In genomic region chr6:52315441-52316412, GRCm38 (mm10) we compare ENCODE assay signal across 12 mouse cellular contexts. TPM values are rescaled to one million over a fixed set of nuclear protein-coding genes. Genes with fewer than 3 reads are reported as not detected.
DNase-seq lines count a peak whose midpoint lies in the region; ATAC-seq and TF ChIP-seq lines count a peak whose summit lies in the region.
"Had no signal": no experiment of that assay in that cellular context is flagged by ENCODE, and none has a peak within 500 bp of the region (broad histone marks: within the 10 kb centered on the region; RNA-seq: fewer than 3 reads in every experiment).

No protein-coding gene starts in this region.

- no peak for ATAC-seq in heart, embryonic 13.5 days (ENCODE audit: extremely low read depth, insufficient number of reproducible peaks, low FRiP score, low TSS enrichment)
- ATAC-seq in embryonic facial prominence, embryonic 14.5 days (ENCODE audit: low read depth), result no peak
- ATAC-seq in limb, embryonic 14.5 days (ENCODE audit: low FRiP score, low read depth), result no peak

- no peak overlapping the region for H3K9ac ChIP-seq in heart, embryonic 13.5 days
- no peak overlapping the region for H3K9ac ChIP-seq in embryonic facial prominence, embryonic 14.5 days (ENCODE audit: low read depth, low read length)
- H3K9ac ChIP-seq in limb, embryonic 14.5 days (ENCODE audit: low read depth, low read length, severe bottlenecking), result no peak overlapping the region

- H3K27ac ChIP-seq in heart, embryonic 13.5 days (replicated peaks), result no peak overlapping the region
- H3K27ac ChIP-seq in embryonic facial prominence, embryonic 14.5 days (replicated peaks; ENCODE audit: low read depth, low read length), result no peak overlapping the region
- H3K27ac ChIP-seq in limb, embryonic 14.5 days (replicated peaks; ENCODE audit: low read depth, low read length), result no peak overlapping the region
- H3K27ac ChIP-seq: macrophage had no signal

- 13% methylated on average over 27 of the region's 27 CpGs for WGBS in heart, embryonic 13.5 days
- WGBS in embryonic facial prominence, embryonic 14.5 days, result 4% methylated on average over 27 of the region's 27 CpGs
- 19% methylated on average over 27 of the region's 27 CpGs for WGBS in limb, embryonic 14.5 days

- H3K4me1 ChIP-seq in heart, embryonic 13.5 days, result peaks cover 22% of the 10 kb centered on the region
- H3K4me1 ChIP-seq in embryonic facial prominence, embryonic 14.5 days (ENCODE audit: control insufficient read depth, insufficient read depth, low read length), result peaks cover 14% of the 10 kb centered on the region; the same call in 1 of the 2 replicates
- H3K4me1 ChIP-seq in limb, embryonic 14.5 days (ENCODE audit: control insufficient read depth, insufficient read depth, low read length), result peaks cover 18% of the 10 kb centered on the region

- peaks cover 100% of the 10 kb centered on the region for H3K27me3 ChIP-seq in heart, embryonic 13.5 days (replicated peaks)
- peaks cover 96% of the 10 kb centered on the region for H3K27me3 ChIP-seq in embryonic facial prominence, embryonic 14.5 days (replicated peaks; ENCODE audit: control insufficient read depth, insufficient read depth, low read length)
- H3K27me3 ChIP-seq in limb, embryonic 14.5 days (ENCODE audit: control insufficient read depth, insufficient read depth, low read length), result peaks cover 96% of the 10 kb centered on the region

- no peak for DNase-seq in heart, postnatal 36 days
- peak; percentile 50 for DNase-seq in R1 (ENCODE audit: low read depth, low spot score)
- no peak for DNase-seq in embryonic facial prominence, embryonic 14.5 days (ENCODE audit: low spot score)
- DNase-seq in limb, embryonic 14.5 days (ENCODE audit: low spot score), result no peak
- DNase-seq in left cerebral cortex, postnatal 36 days (ENCODE audit: low spot score in 2 of 2), result no peak
- no peak for DNase-seq in urinary bladder, postnatal 25 days (ENCODE audit: low spot score)
- DNase-seq in thymus, postnatal 0 days (ENCODE audit: low spot score), result no peak
- DNase-seq: adrenal gland, adult 8-10 months; gastrocnemius, postnatal 14 days; right cerebral cortex, postnatal 4 days had no signal

- peak overlapping the region; percentile 73 for H3K4me2 ChIP-seq in heart, embryonic 13.5 days
- peak overlapping the region; percentile 56 for H3K4me2 ChIP-seq in embryonic facial prominence, embryonic 14.5 days (ENCODE audit: low read depth, low read length)
- H3K4me2 ChIP-seq in limb, embryonic 14.5 days (replicated peaks; ENCODE audit: low read depth, low read length, severe bottlenecking), result peak overlapping the region; percentile 81

- H3K36me3 ChIP-seq in heart, embryonic 13.5 days, result no peaks in the 10 kb centered on the region
- H3K36me3 ChIP-seq in embryonic facial prominence, embryonic 14.5 days (ENCODE audit: control insufficient read depth, insufficient read depth, low read length), result no peaks in the 10 kb centered on the region
- H3K36me3 ChIP-seq in limb, embryonic 14.5 days (ENCODE audit: control insufficient read depth, insufficient read depth, low read length), result no peaks in the 10 kb centered on the region

- intact Hi-C loops in heart, postnatal 36 days (cut with DNase I), result no loop called here
- intact Hi-C loops in left cerebral cortex, postnatal 36 days (cut with DNase I), result loop anchor here (5.0 to 10.0 kb wide), 2 partner anchors 51 to 1143 kb away; partner anchors contain the start of gene Hoxa13

- TF ChIP-seq POLR2A in limb, embryonic 14.5 days (IDR thresholded peaks at IDR 0.05; ENCODE audit: borderline replicate concordance, extremely low read depth, insufficient read depth, insufficient read length), result no peak

- no peaks in the 10 kb centered on the region for H3K9me3 ChIP-seq in heart, embryonic 13.5 days
- H3K9me3 ChIP-seq in embryonic facial prominence, embryonic 14.5 days (ENCODE audit: control insufficient read depth, low read length), result no peaks in the 10 kb centered on the region
- no peaks in the 10 kb centered on the region for H3K9me3 ChIP-seq in limb, embryonic 14.5 days (ENCODE audit: control insufficient read depth, low read length)

- peak overlapping the region; percentile 48 for H3K4me3 ChIP-seq in heart, embryonic 13.5 days
- H3K4me3 ChIP-seq in embryonic facial prominence, embryonic 14.5 days (ENCODE audit: low read depth, low read length), result peak overlapping the region; percentile 35; the same call in 1 of the 2 replicates
- H3K4me3 ChIP-seq in limb, embryonic 14.5 days (replicated peaks; ENCODE audit: low read length), result peak overlapping the region; percentile 42

RNA-seq across cellular contexts. Expression of gene Evx1, which starts 2.4 kb away (rescaled TPM):
- not detected in 2 replicates for polyA plus RNA-seq in heart, embryonic 13.5 days (2015; fragmentation: Nextera tagmentation; extraction: Ambion mirVana)
- not detected for total RNA-seq in heart, postnatal 36 days (2021)
- 0.24 TPM in 1 of 2 replicates, not detected in the other for polyA plus RNA-seq in embryonic facial prominence, embryonic 14.5 days (2014; fragmentation: Nextera tagmentation; extraction: Ambion mirVana)
- polyA plus RNA-seq in limb, embryonic 14.5 days (2012; rRNA removed), result 0.64 and 0.93 TPM in 2 replicates
- 0.18 and 0.44 TPM in 2 replicates for polyA plus RNA-seq in limb, embryonic 14.5 days (2014; fragmentation: Nextera tagmentation; extraction: Ambion mirVana)
- not detected for total RNA-seq in left cerebral cortex, postnatal 36 days (2021)
- not detected in 2 replicates for polyA plus RNA-seq in thymus, postnatal 0 days (2015; fragmentation: Nextera tagmentation; extraction: Ambion mirVana)
- total RNA-seq: adrenal gland, adult 8-10 months; gastrocnemius, postnatal 14 days had no signal
- polyA plus RNA-seq: macrophage had no signal

RNA-seq across cellular contexts. Expression of gene Hoxa13, which starts 55.0 kb away (rescaled TPM):
- polyA plus RNA-seq in heart, embryonic 13.5 days (2015; fragmentation: Nextera tagmentation; extraction: Ambion mirVana), result not detected in 2 replicates
- total RNA-seq in heart, postnatal 36 days (2021), result not detected
- polyA plus RNA-seq in embryonic facial prominence, embryonic 14.5 days (2014; fragmentation: Nextera tagmentation; extraction: Ambion mirVana), result not detected in 2 replicates
- polyA plus RNA-seq in limb, embryonic 14.5 days (2012; rRNA removed), result 26.0 and 37.6 TPM in 2 replicates
- polyA plus RNA-seq in limb, embryonic 14.5 days (2014; fragmentation: Nextera tagmentation; extraction: Ambion mirVana), result 16.0 and 24.1 TPM in 2 replicates
- total RNA-seq in left cerebral cortex, postnatal 36 days (2021), result not detected
- polyA plus RNA-seq in thymus, postnatal 0 days (2015; fragmentation: Nextera tagmentation; extraction: Ambion mirVana), result not detected in 2 replicates
- total RNA-seq: adrenal gland, adult 8-10 months had no signal
- polyA plus RNA-seq: macrophage had no signal

Comparison
In these comparisons a context has a peak if more than half of its experiments do, and no peak if none do; other contexts are left out.
1. RNA of gene Hoxa13, which starts 55.0 kb away (polyA plus RNA-seq): 16.0 to 37.6 TPM in limb, embryonic 14.5 days; not detected in thymus, postnatal 0 days, not detected in heart, embryonic 13.5 days and not detected in embryonic facial prominence, embryonic 14.5 days; every median in the first group is over 10 times any median in the second.
2. Peak in every context shown above with its lines, with median percentiles within 50 percentile points of each other: H3K4me2 ChIP-seq and H3K4me3 ChIP-seq.